Mouse (Mus musculus): ENCODE results near the gene F830045P16Rik. TPM values are rescaled to one million over a fixed set of nuclear protein-coding genes. Genes with fewer than 3 reads are reported as not detected.

Gene F830045P16Rik
- polyA plus RNA-seq, 1 experiment from 2014 or later = 0.09 TPM

DNA sequence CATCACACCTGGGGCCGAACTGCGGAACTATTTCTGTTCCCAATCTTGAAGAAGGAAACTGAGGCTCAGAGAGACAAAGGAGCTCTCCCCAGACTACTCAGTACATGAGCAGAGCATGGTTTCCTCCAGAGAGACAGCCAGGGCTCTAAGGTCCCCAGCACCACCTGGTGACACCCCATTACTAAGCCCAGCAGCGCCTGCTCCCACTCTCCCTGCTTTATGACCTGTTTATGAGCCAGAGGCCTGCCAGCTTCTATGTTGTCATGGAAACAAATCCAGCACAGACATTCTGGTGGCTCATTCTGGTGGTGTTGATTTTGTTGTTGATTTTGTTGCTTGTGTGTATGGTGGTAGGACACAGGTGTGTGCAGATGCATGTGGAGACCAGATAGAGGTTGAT is 3.6 kb upstream of the F830045P16Rik start:
- Histone ChIP-seq H3K9ac (no peak overlapping the region), H3K4me2 (no peak overlapping the region), H3K36me3 (no peaks in the 10 kb centered on the region), H3K27ac (no peak overlapping the region), H3K4me1 (no peaks in the 10 kb centered on the region), H3K9me3 (no peaks in the 10 kb centered on the region), H3K4me3 (replicated peaks) (no peak overlapping the region), H3K27me3 (replicated peaks) (no peaks in the 10 kb centered on the region)
- no peak for ATAC-seq (ENCODE audit: insufficient read depth, low FRiP score, low read depth)
- 72% methylated on average over 3 of the region's 3 CpGs for WGBS

GRCm38 (mm10) chr2:129539175-129539574 is 2.8 kb upstream of the F830045P16Rik start:
- no peak overlapping the region for H3K27ac ChIP-seq
- peak; percentile 34; the same call in 1 of the 2 replicates for ATAC-seq (ENCODE audit: insufficient read depth, low FRiP score, low read depth)
- no peak overlapping the region for H3K9ac ChIP-seq
- no peaks in the 10 kb centered on the region for H3K27me3 ChIP-seq (replicated peaks)
- H3K4me3 ChIP-seq (replicated peaks) = no peak overlapping the region
- no peaks in the 10 kb centered on the region for H3K36me3 ChIP-seq
- no peak overlapping the region for H3K4me2 ChIP-seq
- H3K9me3 ChIP-seq = no peaks in the 10 kb centered on the region
- 21% methylated on average over 4 of the region's 4 CpGs for WGBS
- no peaks in the 10 kb centered on the region for H3K4me1 ChIP-seq

- H3K36me3 ChIP-seq = no peaks in the 10 kb centered on the region
- no peaks in the 10 kb centered on the region for H3K27me3 ChIP-seq (replicated peaks)
- ATAC-seq (ENCODE audit: insufficient read depth, low FRiP score, low read depth) = no peak
- no peak overlapping the region for H3K4me3 ChIP-seq (replicated peaks)
- H3K9ac ChIP-seq = no peak overlapping the region
- 63% methylated on average over 4 of the region's 4 CpGs for WGBS
- no peaks in the 10 kb centered on the region for H3K4me1 ChIP-seq
- no peak overlapping the region for H3K27ac ChIP-seq
- H3K4me2 ChIP-seq = no peak overlapping the region
- no peaks in the 10 kb centered on the region for H3K9me3 ChIP-seq
Measured at GRCm38 (mm10) chr2:129537926-129538325, 1.5 kb upstream of the F830045P16Rik start.

- no peak overlapping the region for H3K27ac ChIP-seq
- H3K36me3 ChIP-seq = no peaks in the 10 kb centered on the region
- no peaks in the 10 kb centered on the region for H3K27me3 ChIP-seq (replicated peaks)
- 43% methylated on average over 7 of the region's 7 CpGs for WGBS
- no peak for ATAC-seq (ENCODE audit: insufficient read depth, low FRiP score, low read depth)
- no peak overlapping the region for H3K4me3 ChIP-seq (replicated peaks)
- no peak overlapping the region for H3K9ac ChIP-seq
- H3K4me1 ChIP-seq = no peaks in the 10 kb centered on the region
- H3K9me3 ChIP-seq = no peaks in the 10 kb centered on the region
- H3K4me2 ChIP-seq = no peak overlapping the region
Measured at GRCm38 (mm10) chr2:129537360-129537759, 958 bp upstream of the F830045P16Rik start.

DNA sequence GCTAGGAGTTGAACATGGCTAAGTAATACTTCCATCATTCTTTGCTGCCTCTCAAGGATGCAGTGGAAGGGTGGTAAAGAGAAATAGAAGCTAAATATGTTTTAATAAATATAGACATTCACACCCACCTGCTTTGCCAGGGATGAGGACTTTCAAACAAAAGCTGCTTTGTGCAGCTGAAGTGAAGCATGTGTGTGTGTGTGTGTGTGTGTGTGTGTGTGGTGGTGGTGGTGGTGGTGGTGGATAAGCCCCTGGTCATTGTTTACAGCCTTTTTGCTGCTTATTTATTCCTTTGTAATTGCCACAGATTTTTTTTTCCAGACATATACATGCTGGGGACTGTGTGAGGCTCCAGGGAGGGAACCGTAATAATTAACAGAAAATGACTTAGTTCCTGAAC is 524 bp upstream of the F830045P16Rik start:
- 77% methylated on average over 1 of the region's 1 CpGs for WGBS
- Histone ChIP-seq H3K27ac (no peak overlapping the region), H3K4me2 (no peak overlapping the region), H3K4me3 (replicated peaks) (no peak overlapping the region), H3K27me3 (replicated peaks) (no peaks in the 10 kb centered on the region), H3K9me3 (no peaks in the 10 kb centered on the region), H3K4me1 (no peaks in the 10 kb centered on the region), H3K9ac (no peak overlapping the region), H3K36me3 (no peaks in the 10 kb centered on the region)
- no peak for ATAC-seq (ENCODE audit: insufficient read depth, low FRiP score, low read depth)

DNA sequence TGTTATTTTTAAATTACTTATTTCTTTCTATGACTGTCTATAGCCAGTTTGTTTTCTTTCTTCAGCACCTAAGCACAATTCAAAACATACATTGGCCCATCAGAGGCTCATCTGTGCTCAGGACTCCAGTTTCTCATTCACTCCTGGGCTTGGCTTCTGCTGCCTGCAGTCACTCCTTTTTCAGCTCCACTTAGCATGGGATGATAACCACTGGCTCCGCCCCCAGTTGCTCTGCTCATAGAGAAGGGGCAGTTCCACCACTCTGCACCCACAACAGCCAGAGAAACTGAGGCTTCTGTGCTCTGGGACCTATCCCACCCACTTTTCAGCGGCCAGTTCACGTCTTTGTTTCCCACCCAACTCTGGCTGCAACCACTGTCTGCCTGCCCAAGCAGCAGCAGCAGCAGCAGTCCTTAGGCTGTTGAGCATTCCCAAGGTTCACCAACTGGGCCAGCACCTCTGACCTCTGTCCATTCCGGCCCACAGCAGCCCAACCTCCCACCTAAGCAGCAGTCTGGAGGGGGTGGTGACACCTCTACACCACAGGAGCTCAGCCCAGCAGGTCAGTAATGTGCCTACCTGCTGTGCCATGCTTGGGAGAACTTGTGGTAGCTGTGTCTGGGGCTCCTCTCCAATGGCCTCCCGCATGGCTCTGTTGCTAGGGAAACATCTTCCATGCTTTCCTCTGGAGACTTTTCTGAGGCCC is 1.4 kb downstream of the F830045P16Rik start:
- Histone ChIP-seq H3K36me3 (no peaks in the 10 kb centered on the region), H3K4me2 (no peak overlapping the region), H3K9ac (no peak overlapping the region), H3K4me1 (no peaks in the 10 kb centered on the region), H3K27me3 (replicated peaks) (no peaks in the 10 kb centered on the region), H3K4me3 (replicated peaks) (no peak overlapping the region), H3K27ac (no peak overlapping the region), H3K9me3 (no peaks in the 10 kb centered on the region)
- WGBS = 51% methylated on average over 5 of the region's 5 CpGs
- ATAC-seq (ENCODE audit: insufficient read depth, low FRiP score, low read depth) = no peak

DNA sequence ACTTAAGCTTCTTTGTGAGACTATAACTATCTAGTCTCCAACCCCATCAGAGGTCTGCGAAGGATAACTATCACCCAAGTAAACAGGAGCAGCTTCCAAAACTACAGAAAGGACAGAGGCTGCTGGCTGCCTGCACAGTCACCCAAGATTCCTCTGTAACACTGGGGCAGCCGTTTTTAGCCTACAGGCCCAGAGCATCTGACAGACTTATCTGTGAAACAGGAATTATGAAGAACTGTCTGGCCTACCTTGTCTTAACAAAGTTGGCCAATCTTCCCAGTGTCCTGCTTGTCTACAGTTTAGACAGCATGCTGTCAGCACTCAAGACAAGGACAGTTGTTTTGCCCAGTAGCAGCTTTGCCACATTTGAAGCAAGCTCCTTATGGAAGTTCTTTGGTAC is 4.5 kb downstream of the F830045P16Rik start:
- Histone ChIP-seq H3K4me2 (no peak overlapping the region), H3K4me1 (peaks cover 3% of the 10 kb centered on the region; the same call in 1 of the 2 replicates), H3K4me3 (replicated peaks) (no peak overlapping the region), H3K9me3 (no peaks in the 10 kb centered on the region), H3K9ac (no peak overlapping the region), H3K36me3 (no peaks in the 10 kb centered on the region), H3K27me3 (replicated peaks) (no peaks in the 10 kb centered on the region), H3K27ac (no peak overlapping the region)
- WGBS = 73% methylated on average over 2 of the region's 2 CpGs
- no peak for ATAC-seq (ENCODE audit: insufficient read depth, low FRiP score, low read depth)

GRCm38 (mm10) chr2:129531102-129531501 is 5.3 kb downstream of the F830045P16Rik start:
- Histone ChIP-seq H3K27ac (no peak overlapping the region), H3K9me3 (no peaks in the 10 kb centered on the region), H3K36me3 (no peaks in the 10 kb centered on the region), H3K27me3 (replicated peaks) (no peaks in the 10 kb centered on the region), H3K9ac (no peak overlapping the region), H3K4me1 (peaks cover 10% of the 10 kb centered on the region; the same call in 1 of the 2 replicates), H3K4me2 (no peak overlapping the region), H3K4me3 (replicated peaks) (no peak overlapping the region)
- no peak for ATAC-seq (ENCODE audit: insufficient read depth, low FRiP score, low read depth)

DNA sequence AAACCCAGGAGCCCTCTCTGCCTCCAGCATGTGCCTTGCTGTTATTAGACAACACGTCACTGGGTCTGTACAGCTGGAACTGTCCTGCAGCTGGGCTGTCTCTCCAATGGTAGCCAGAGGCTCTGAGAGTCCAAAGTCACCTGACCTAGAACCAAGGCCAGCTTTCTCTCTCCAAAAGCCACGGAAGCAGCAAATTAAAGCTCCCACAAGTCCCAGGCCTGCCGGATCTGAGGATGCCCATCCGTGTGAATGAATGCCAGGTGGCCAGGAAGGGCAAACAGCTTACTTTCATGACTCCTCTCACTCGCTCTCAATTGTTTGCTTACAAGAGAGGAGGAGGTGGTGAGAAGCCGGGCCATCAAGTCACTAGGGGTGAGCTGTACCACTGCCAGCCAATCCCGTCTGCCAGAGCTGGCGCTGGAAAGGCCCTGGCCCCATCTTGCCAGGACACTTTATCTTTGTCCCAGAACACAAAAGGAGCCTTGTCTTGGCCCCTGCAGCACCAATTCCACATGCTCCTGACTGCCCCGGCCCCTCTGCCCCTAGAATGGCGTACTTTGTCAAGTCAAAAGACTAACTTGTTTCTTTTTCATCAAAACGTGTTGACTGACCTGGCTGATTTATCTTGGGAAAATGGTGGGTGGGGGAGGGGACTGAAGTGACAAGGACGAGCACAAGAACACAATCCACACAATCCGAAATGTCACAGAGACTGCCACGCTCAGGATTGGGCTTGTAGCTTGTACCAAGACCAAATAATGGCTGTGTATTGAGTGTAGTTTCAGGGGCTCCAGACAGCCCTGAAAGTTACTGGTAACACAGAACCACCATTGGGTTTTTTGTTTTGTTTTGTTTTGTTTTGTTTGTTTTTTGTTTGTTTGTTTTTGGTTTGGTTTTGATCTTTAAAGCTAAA is 6.8 kb downstream of the F830045P16Rik start:
- Histone ChIP-seq H3K27me3 (replicated peaks) (no peaks in the 10 kb centered on the region), H3K4me3 (replicated peaks) (no peak overlapping the region), H3K9me3 (no peaks in the 10 kb centered on the region), H3K4me1 (peaks cover 12% of the 10 kb centered on the region; the same call in 1 of the 2 replicates), H3K36me3 (no peaks in the 10 kb centered on the region), H3K4me2 (no peak overlapping the region), H3K27ac (no peak overlapping the region), H3K9ac (no peak overlapping the region)
- WGBS = 36% methylated on average over 14 of the region's 14 CpGs
- ATAC-seq (ENCODE audit: insufficient read depth, low FRiP score, low read depth) = peak; percentile 57; the same call in 1 of the 2 replicates

- Histone ChIP-seq H3K27ac (peak overlapping the region; percentile 65; the same call in 1 of the 2 replicates), H3K27me3 (replicated peaks) (no peaks in the 10 kb centered on the region), H3K4me1 (peaks cover 12% of the 10 kb centered on the region; the same call in 1 of the 2 replicates), H3K4me2 (no peak overlapping the region), H3K9me3 (no peaks in the 10 kb centered on the region), H3K4me3 (replicated peaks) (no peak overlapping the region), H3K9ac (no peak overlapping the region), H3K36me3 (no peaks in the 10 kb centered on the region)
- no peak for ATAC-seq (ENCODE audit: insufficient read depth, low FRiP score, low read depth)
- WGBS = 67% methylated on average over 4 of the region's 4 CpGs
Measured at GRCm38 (mm10) chr2:129527916-129528315, 8.5 kb downstream of the F830045P16Rik start.

GRCm38 (mm10) chr2:129526322-129526721 is 10.1 kb downstream of the F830045P16Rik start:
- H3K36me3 ChIP-seq = no peaks in the 10 kb centered on the region
- no peaks in the 10 kb centered on the region for H3K9me3 ChIP-seq
- H3K27me3 ChIP-seq (replicated peaks) = no peaks in the 10 kb centered on the region
- peak; percentile 23; the same call in 1 of the 2 replicates for ATAC-seq (ENCODE audit: insufficient read depth, low FRiP score, low read depth)
- 48% methylated on average over 4 of the region's 4 CpGs for WGBS
- no peak overlapping the region for H3K9ac ChIP-seq
- H3K4me3 ChIP-seq (replicated peaks) = no peak overlapping the region
- H3K4me1 ChIP-seq = peaks cover 12% of the 10 kb centered on the region; the same call in 1 of the 2 replicates
- peak overlapping the region; percentile 59; the same call in 1 of the 2 replicates for H3K27ac ChIP-seq
- no peak overlapping the region for H3K4me2 ChIP-seq

GRCm38 (mm10) chr2:129525644-129526043 is 10.8 kb downstream of the F830045P16Rik start:
- Histone ChIP-seq H3K4me3 (replicated peaks) (no peak overlapping the region), H3K4me1 (peaks cover 12% of the 10 kb centered on the region; the same call in 1 of the 2 replicates), H3K9ac (no peak overlapping the region), H3K27ac (no peak overlapping the region), H3K36me3 (no peaks in the 10 kb centered on the region), H3K9me3 (no peaks in the 10 kb centered on the region), H3K27me3 (replicated peaks) (no peaks in the 10 kb centered on the region), H3K4me2 (no peak overlapping the region)
- no peak for ATAC-seq (ENCODE audit: insufficient read depth, low FRiP score, low read depth)
